Mouse (Mus musculus): ENCODE data around the gene Tbc1d14. TPM values are rescaled to one million over a fixed set of nuclear protein-coding genes. Genes with fewer than 3 reads are reported as not detected.

Gene Tbc1d14
- polyA plus RNA-seq, 1 experiment from 2014 or later: 26.0 TPM

GRCm38 (mm10) chr5:36556906-36557305 is 36.2 kb downstream of the Tbc1d14 start:
- ATAC-seq (replicated peaks; ENCODE audit: low FRiP score): no peak
- no peak overlapping the region for H3K9ac ChIP-seq (ENCODE audit: low read depth, low read length)
- H3K27ac ChIP-seq (ENCODE audit: low read depth, low read length): no peak overlapping the region
- no peak overlapping the region for H3K4me3 ChIP-seq (ENCODE audit: low read depth, low read length)
- peaks cover 16% of the 10 kb centered on the region for H3K4me1 ChIP-seq (replicated peaks; ENCODE audit: control insufficient read depth, insufficient read depth, low read length)
- H3K4me2 ChIP-seq: no peak overlapping the region
- H3K36me3 ChIP-seq (ENCODE audit: control insufficient read depth, insufficient read depth, low read length): no peaks in the 10 kb centered on the region
- 87% methylated on average over 3 of the region's 3 CpGs for WGBS
- H3K9me3 ChIP-seq (ENCODE audit: control insufficient read depth, low read length): no peaks in the 10 kb centered on the region
- DNase-seq (ENCODE audit: low spot score): no peak
- H3K27me3 ChIP-seq (replicated peaks; ENCODE audit: control insufficient read depth, insufficient read depth, low read length): no peaks in the 10 kb centered on the region

- Histone ChIP-seq H3K4me1 (replicated peaks; ENCODE audit: control insufficient read depth, insufficient read depth, low read length) (peaks cover 10% of the 10 kb centered on the region), H3K9ac (ENCODE audit: low read depth, low read length) (no peak overlapping the region), H3K27me3 (replicated peaks; ENCODE audit: control insufficient read depth, insufficient read depth, low read length) (no peaks in the 10 kb centered on the region), H3K4me2 (no peak overlapping the region), H3K4me3 (ENCODE audit: low read depth, low read length) (no peak overlapping the region), H3K9me3 (ENCODE audit: control insufficient read depth, low read length) (no peaks in the 10 kb centered on the region), H3K27ac (ENCODE audit: low read depth, low read length) (no peak overlapping the region), H3K36me3 (ENCODE audit: control insufficient read depth, insufficient read depth, low read length) (no peaks in the 10 kb centered on the region)
- ATAC-seq (replicated peaks; ENCODE audit: low FRiP score) (no peak), DNase-seq (ENCODE audit: low spot score) (no peak)
- WGBS: 80% methylated on average over 4 of the region's 4 CpGs
These were observed 36.8 kb downstream of the Tbc1d14 start for GRCm38 (mm10) chr5:36556289-36556688.

- Histone ChIP-seq H3K9me3 (ENCODE audit: control insufficient read depth, low read length) (no peaks in the 10 kb centered on the region), H3K4me1 (replicated peaks; ENCODE audit: control insufficient read depth, insufficient read depth, low read length) (peaks cover 8% of the 10 kb centered on the region), H3K4me2 (no peak overlapping the region), H3K9ac (ENCODE audit: low read depth, low read length) (no peak overlapping the region), H3K36me3 (ENCODE audit: control insufficient read depth, insufficient read depth, low read length) (no peaks in the 10 kb centered on the region), H3K4me3 (ENCODE audit: low read depth, low read length) (no peak overlapping the region), H3K27me3 (replicated peaks; ENCODE audit: control insufficient read depth, insufficient read depth, low read length) (no peaks in the 10 kb centered on the region), H3K27ac (ENCODE audit: low read depth, low read length) (no peak overlapping the region)
- ATAC-seq (replicated peaks; ENCODE audit: low FRiP score) (no peak), DNase-seq (ENCODE audit: low spot score) (no peak)
- WGBS: 72% methylated on average over 5 of the region's 5 CpGs
These were observed 38.6 kb downstream of the Tbc1d14 start for GRCm38 (mm10) chr5:36554496-36554895.

GRCm38 (mm10) chr5:36553886-36554285 is 39.2 kb downstream of the Tbc1d14 start:
- Histone ChIP-seq H3K9ac (ENCODE audit: low read depth, low read length) (no peak overlapping the region), H3K4me1 (replicated peaks; ENCODE audit: control insufficient read depth, insufficient read depth, low read length) (peaks cover 8% of the 10 kb centered on the region), H3K27ac (ENCODE audit: low read depth, low read length) (no peak overlapping the region), H3K4me2 (no peak overlapping the region), H3K4me3 (ENCODE audit: low read depth, low read length) (no peak overlapping the region), H3K27me3 (replicated peaks; ENCODE audit: control insufficient read depth, insufficient read depth, low read length) (no peaks in the 10 kb centered on the region), H3K9me3 (ENCODE audit: control insufficient read depth, low read length) (no peaks in the 10 kb centered on the region), H3K36me3 (ENCODE audit: control insufficient read depth, insufficient read depth, low read length) (no peaks in the 10 kb centered on the region)
- ATAC-seq (replicated peaks; ENCODE audit: low FRiP score): no peak
- WGBS: 70% methylated on average over 4 of the region's 4 CpGs
- no peak for DNase-seq (ENCODE audit: low spot score)

- DNase-seq (ENCODE audit: low spot score) (no peak), ATAC-seq (replicated peaks; ENCODE audit: low FRiP score) (no peak)
- Histone ChIP-seq H3K4me2 (no peak overlapping the region), H3K27me3 (replicated peaks; ENCODE audit: control insufficient read depth, insufficient read depth, low read length) (no peaks in the 10 kb centered on the region), H3K36me3 (ENCODE audit: control insufficient read depth, insufficient read depth, low read length) (no peaks in the 10 kb centered on the region), H3K9me3 (ENCODE audit: control insufficient read depth, low read length) (no peaks in the 10 kb centered on the region), H3K9ac (ENCODE audit: low read depth, low read length) (no peak overlapping the region), H3K27ac (ENCODE audit: low read depth, low read length) (no peak overlapping the region), H3K4me3 (ENCODE audit: low read depth, low read length) (no peak overlapping the region), H3K4me1 (replicated peaks; ENCODE audit: control insufficient read depth, insufficient read depth, low read length) (peaks cover 8% of the 10 kb centered on the region)
- WGBS: 66% methylated on average over 2 of the region's 2 CpGs
These were observed 39.9 kb downstream of the Tbc1d14 start for GRCm38 (mm10) chr5:36553056-36553606.

- WGBS: 94% methylated on average over 4 of the region's 4 CpGs
- H3K4me1 ChIP-seq (replicated peaks; ENCODE audit: control insufficient read depth, insufficient read depth, low read length): peaks cover 3% of the 10 kb centered on the region
- no peak for ATAC-seq (replicated peaks; ENCODE audit: low FRiP score)
- no peak overlapping the region for H3K9ac ChIP-seq (ENCODE audit: low read depth, low read length)
- H3K4me3 ChIP-seq (ENCODE audit: low read depth, low read length): no peak overlapping the region
- no peak overlapping the region for H3K27ac ChIP-seq (ENCODE audit: low read depth, low read length)
- H3K27me3 ChIP-seq (replicated peaks; ENCODE audit: control insufficient read depth, insufficient read depth, low read length): no peaks in the 10 kb centered on the region
- DNase-seq (ENCODE audit: low spot score): no peak
- no peak overlapping the region for H3K4me2 ChIP-seq
- H3K36me3 ChIP-seq (ENCODE audit: control insufficient read depth, insufficient read depth, low read length): no peaks in the 10 kb centered on the region
- H3K9me3 ChIP-seq (ENCODE audit: control insufficient read depth, low read length): no peaks in the 10 kb centered on the region
These were observed 40.7 kb downstream of the Tbc1d14 start for GRCm38 (mm10) chr5:36552391-36552790.

- Histone ChIP-seq H3K4me3 (ENCODE audit: low read depth, low read length) (no peak overlapping the region), H3K27me3 (replicated peaks; ENCODE audit: control insufficient read depth, insufficient read depth, low read length) (no peaks in the 10 kb centered on the region), H3K9me3 (ENCODE audit: control insufficient read depth, low read length) (no peaks in the 10 kb centered on the region), H3K27ac (ENCODE audit: low read depth, low read length) (no peak overlapping the region), H3K36me3 (ENCODE audit: control insufficient read depth, insufficient read depth, low read length) (no peaks in the 10 kb centered on the region), H3K9ac (ENCODE audit: low read depth, low read length) (no peak overlapping the region), H3K4me1 (replicated peaks; ENCODE audit: control insufficient read depth, insufficient read depth, low read length) (peaks cover under 1% of the 10 kb centered on the region; the same call in 1 of the 2 replicates), H3K4me2 (no peak overlapping the region)
- WGBS: 60% methylated on average over 6 of the region's 6 CpGs
- DNase-seq (ENCODE audit: low spot score) (no peak), ATAC-seq (replicated peaks; ENCODE audit: low FRiP score) (no peak)
These were observed 43.8 kb downstream of the Tbc1d14 start for GRCm38 (mm10) chr5:36549243-36549642.

- no peaks in the 10 kb centered on the region for H3K27me3 ChIP-seq (replicated peaks; ENCODE audit: control insufficient read depth, insufficient read depth, low read length)
- no peak overlapping the region for H3K4me3 ChIP-seq (ENCODE audit: low read depth, low read length)
- no peaks in the 10 kb centered on the region for H3K9me3 ChIP-seq (ENCODE audit: control insufficient read depth, low read length)
- H3K36me3 ChIP-seq (ENCODE audit: control insufficient read depth, insufficient read depth, low read length): no peaks in the 10 kb centered on the region
- no peak overlapping the region for H3K4me2 ChIP-seq
- H3K27ac ChIP-seq (ENCODE audit: low read depth, low read length): no peak overlapping the region
- 100% methylated on average over 1 of the region's 1 CpGs for WGBS
- DNase-seq (ENCODE audit: low spot score): no peak
- H3K9ac ChIP-seq (ENCODE audit: low read depth, low read length): no peak overlapping the region
- H3K4me1 ChIP-seq (replicated peaks; ENCODE audit: control insufficient read depth, insufficient read depth, low read length): no peaks in the 10 kb centered on the region
- ATAC-seq (replicated peaks; ENCODE audit: low FRiP score): no peak
These were observed 48.3 kb downstream of the Tbc1d14 start for GRCm38 (mm10) chr5:36544765-36545164.

GRCm38 (mm10) chr5:36540928-36541327 is 52.1 kb downstream of the Tbc1d14 start:
- H3K36me3 ChIP-seq (ENCODE audit: control insufficient read depth, insufficient read depth, low read length): no peaks in the 10 kb centered on the region
- H3K4me2 ChIP-seq: no peak overlapping the region
- WGBS: 85% methylated on average over 2 of the region's 2 CpGs
- no peak overlapping the region for H3K27ac ChIP-seq (ENCODE audit: low read depth, low read length)
- H3K9me3 ChIP-seq (ENCODE audit: control insufficient read depth, low read length): no peaks in the 10 kb centered on the region
- H3K4me3 ChIP-seq (ENCODE audit: low read depth, low read length): no peak overlapping the region
- H3K27me3 ChIP-seq (replicated peaks; ENCODE audit: control insufficient read depth, insufficient read depth, low read length): no peaks in the 10 kb centered on the region
- DNase-seq (ENCODE audit: low spot score): no peak
- no peak overlapping the region for H3K9ac ChIP-seq (ENCODE audit: low read depth, low read length)
- no peak for ATAC-seq (replicated peaks; ENCODE audit: low FRiP score)
- H3K4me1 ChIP-seq (replicated peaks; ENCODE audit: control insufficient read depth, insufficient read depth, low read length): peaks cover 4% of the 10 kb centered on the region; the same call in 1 of the 2 replicates
